Mouse (Mus musculus) megakaryocyte, embryonic 14.5 days (primary cell): Measurements from ENCODE around the gene Slco2b1.

ENCODE experiments used
- FLI1 ChIP-seq: IDR thresholded peaks from 2 replicates; pipeline ENCODE4 v1.6.1; 2012; ENCODE audit warnings: low read length, inconsistent platforms, mixed read lengths
- GATA1 ChIP-seq: IDR thresholded peaks from 3 replicates; pipeline ENCODE4 v1.6.1; 2012; ENCODE audit warnings: mixed read lengths, low read length, inconsistent platforms, borderline replicate concordance

GRCm38 (mm10) chr7:99692396-99692795, 18.7 kb downstream of the Slco2b1 start:
- no peak for TF ChIP-seq GATA1
- no peak for TF ChIP-seq FLI1
